Mouse (Mus musculus) lung, postnatal 0 days (tissue): ENCODE results near the gene Bola2.
"Not testable (repeated sequence)": the region's sequence is repeated elsewhere in the genome, so short reads cannot be mapped to it uniquely, and the experiment has no call there.

Experiments
- CTCF ChIP-seq: IDR thresholded peaks from 2 replicates; pipeline ENCODE4 v1.5.1; 2016; ENCODE audit warnings: antibody characterized with exemption, mild to moderate bottlenecking
- EP300 ChIP-seq: IDR thresholded peaks from 2 replicates; pipeline ENCODE4 v1.6.1; 2016; ENCODE audit warnings: antibody characterized with exemption, mild to moderate bottlenecking, control low read depth

DNA sequence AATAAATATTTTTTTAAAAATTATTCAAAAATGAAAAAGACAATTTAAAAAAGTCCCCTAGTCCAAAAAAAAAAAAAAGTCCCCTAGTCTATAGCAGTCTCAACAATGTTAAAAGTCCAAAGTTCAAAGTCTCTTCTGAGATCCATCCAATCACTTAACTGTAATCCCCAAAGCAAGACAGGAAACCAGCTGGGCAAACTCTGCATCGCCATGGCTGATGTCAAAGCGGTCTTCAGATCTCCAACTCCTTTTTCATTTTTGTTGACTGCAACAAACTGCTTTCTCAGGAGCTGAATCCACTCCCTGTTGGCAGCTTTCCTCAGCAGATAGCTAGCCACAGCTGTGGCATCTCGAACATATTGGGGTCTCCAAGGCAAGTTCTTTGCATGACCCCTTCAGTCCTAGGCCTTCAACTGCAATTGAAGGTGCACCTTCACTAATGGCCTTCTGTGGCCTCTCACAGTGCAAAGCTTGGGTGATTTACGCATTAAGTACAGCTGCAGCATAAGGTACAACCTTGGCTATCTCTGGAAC is 35.1 kb downstream of the Bola2 start:
- not testable (repeated sequence) for TF ChIP-seq CTCF, EP300
